Mouse (Mus musculus): ENCODE results near the gene 1700003E16Rik. TPM values are rescaled to one million over a fixed set of nuclear protein-coding genes. Genes with fewer than 3 reads are reported as not detected.
A peak's percentile ranks its signal among the peaks of the same experiment; 100 is the strongest.

The 1700003E16Rik gene
- total and polyA plus RNA-seq, 3 experiments, result 0.15 to 0.50 TPM; not detected in 1

- Histone ChIP-seq H3K4me3 (ENCODE audit: control insufficient read depth in 1 of 2, insufficient read depth in 1 of 2, low read depth in 2 of 2, low read length in 2 of 2) (peak overlapping the region; percentile 72 to 91), H3K27ac (ENCODE audit: control insufficient read depth, low read depth, low read length) (peak overlapping the region; percentile 55), H3K9ac (ENCODE audit: control insufficient read depth, low read depth, low read length, poor library complexity, severe bottlenecking) (peak overlapping the region; percentile 89), H3K27me3 (ENCODE audit: control insufficient read depth in 1 of 2, insufficient read depth in 2 of 2, low read length in 2 of 2) (no peaks in the 10 kb centered on the region), H3K79me2 (ENCODE audit: control insufficient read depth, insufficient read depth, low read length, poor library complexity) (peaks cover 6% of the 10 kb centered on the region; the same call in 1 of the 2 replicates), H3K36me3 (ENCODE audit: control insufficient read depth in 1 of 2, insufficient read depth in 2 of 2, low read length in 2 of 2) (no peaks in the 10 kb centered on the region), H3K4me1 (ENCODE audit: control insufficient read depth in 1 of 2, insufficient read depth in 2 of 2, low read length in 2 of 2) (peaks cover 0 to 10% of the 10 kb centered on the region in 2 experiments; a peak in 3 of 4 replicates), H3K9me3 (replicated peaks; ENCODE audit: insufficient read depth, low read length) (no peaks in the 10 kb centered on the region)
- DNase-seq (ENCODE audit: low read depth, low spot score), result peak; percentile 76
- TF ChIP-seq ELF1 (IDR thresholded peaks at IDR 0.05; ENCODE audit: low read depth, low read length) (no peak), ZC3H11A (IDR thresholded peaks at IDR 0.05; ENCODE audit: low read depth, low read length) (no peak), ZMIZ1 (IDR thresholded peaks at IDR 0.05; ENCODE audit: low read depth, low read length) (no peak), SMC3 (IDR thresholded peaks at IDR 0.05; ENCODE audit: low read depth, low read length) (no peak), CTCF (IDR thresholded peaks at IDR 0.05 in 2 of 3, conservative IDR thresholded peaks at IDR 0.05 in 1 of 3; ENCODE audit: control insufficient read depth in 1 of 3, insufficient read depth in 1 of 3, low read depth in 2 of 3, low read length in 3 of 3, poor library complexity in 1 of 3, severe bottlenecking in 1 of 3) (no peak), USF1 (IDR thresholded peaks at IDR 0.05; ENCODE audit: low read depth, low read length) (no peak), NELFE (IDR thresholded peaks at IDR 0.05; ENCODE audit: low read depth, low read length) (peak; percentile 30; the same call in 1 of the 2 replicates), BHLHE40 (IDR thresholded peaks at IDR 0.05; ENCODE audit: borderline replicate concordance, low read depth, low read length) (no peak), GABPA (IDR thresholded peaks at IDR 0.05; ENCODE audit: low read depth, low read length) (no peak), TAL1 (IDR thresholded peaks at IDR 0.05; ENCODE audit: low read length) (no peak), SIN3A (IDR thresholded peaks at IDR 0.05; ENCODE audit: low read length) (peak; percentile 35; the same call in 1 of the 2 replicates), MAZ (IDR thresholded peaks at IDR 0.05; ENCODE audit: low read depth, low read length) (peak; percentile 55; the same call in 1 of the 2 replicates), E2F4 (IDR thresholded peaks at IDR 0.05; ENCODE audit: borderline replicate concordance, low read depth, low read length) (no peak), RCOR1 (IDR thresholded peaks at IDR 0.05; ENCODE audit: low read depth, low read length) (no peak), TCF12 (IDR thresholded peaks at IDR 0.05; ENCODE audit: low read depth, low read length) (0 out of 2 replicates have a peak, but pooled peaks have one; percentile 8), MYC (IDR thresholded peaks at IDR 0.05; ENCODE audit: low read depth, low read length) (no peak), NRF1 (IDR thresholded peaks at IDR 0.05; ENCODE audit: insufficient read depth, low read depth, low read length, poor library complexity, severe bottlenecking) (no peak), TBP (IDR thresholded peaks at IDR 0.05; ENCODE audit: low read depth, low read length) (no peak), MEF2A (IDR thresholded peaks at IDR 0.05; ENCODE audit: extremely low read depth, insufficient replicate concordance, low read depth, low read length, poor library complexity, severe bottlenecking) (no peak), GATA1 (IDR thresholded peaks at IDR 0.05; ENCODE audit: low read depth, low read length) (no peak), POLR2AphosphoS5 (IDR thresholded peaks at IDR 0.05; ENCODE audit: borderline replicate concordance, low read depth, low read length) (no peak), MYB (IDR thresholded peaks at IDR 0.05; ENCODE audit: low read depth, low read length) (no peak), RAD21 (IDR thresholded peaks at IDR 0.05; ENCODE audit: low read depth, low read length) (no peak), ETS1 (IDR thresholded peaks at IDR 0.05; ENCODE audit: low read depth, low read length) (0 out of 2 replicates have a peak, but pooled peaks have one; percentile 29), POLR2AphosphoS2 (IDR thresholded peaks at IDR 0.05; ENCODE audit: low read length) (no peak; the same call in 1 of the 2 replicates), CHD1 (IDR thresholded peaks at IDR 0.05; ENCODE audit: low read depth, low read length) (no peak), ZKSCAN1 (IDR thresholded peaks at IDR 0.05; ENCODE audit: low read depth, low read length) (no peak), HCFC1 (IDR thresholded peaks at IDR 0.05; ENCODE audit: low read depth, low read length) (no peak; the same call in 1 of the 2 replicates), USF2 (IDR thresholded peaks at IDR 0.05; ENCODE audit: borderline replicate concordance in 1 of 2, insufficient read depth in 1 of 2, low read depth in 1 of 2, low read length in 2 of 2) (no peak), MAFK (IDR thresholded peaks at IDR 0.05; ENCODE audit: borderline replicate concordance, low read depth, low read length) (no peak), POLR2A (IDR thresholded peaks at IDR 0.05; ENCODE audit: control insufficient read depth in 1 of 2, insufficient read depth in 1 of 2, low read depth in 1 of 2, low read length in 2 of 2, poor library complexity in 1 of 2) (peak; percentile 3 to 54; a peak in 1 of 4 replicates), MAX (IDR thresholded peaks at IDR 0.05; ENCODE audit: low read length) (no peak; the same call in 1 of the 2 replicates), UBTF (IDR thresholded peaks at IDR 0.05; ENCODE audit: borderline replicate concordance, insufficient read depth, low read depth, low read length) (no peak), MXI1 (IDR thresholded peaks at IDR 0.05; ENCODE audit: low read depth, low read length) (peak; percentile 42; the same call in 1 of the 2 replicates)
Observed at GRCm38 (mm10) chr6:83137576-83137950, 18.6 kb upstream of the 1700003E16Rik start.
